Mouse (Mus musculus) Patski (cell line): Measurements from ENCODE around the gene Gm20721. TPM values are rescaled to one million over a fixed set of nuclear protein-coding genes. Genes with fewer than 3 reads are reported as not detected.
A peak's percentile ranks its signal among the peaks of the same experiment; 100 is the strongest.

Experiments
- ATAC-seq: fragments of 100-300 bp; one replicate; pipeline ENCODE4 v1.8.0; 2021
- CTCF ChIA-PET: fragments of 350-600 bp; sonication (Branson Sonifier 250); formaldehyde crosslinking; loops from one replicate; lab custom pipeline; 2022; ENCODE audit warnings: inconsistent platforms; lab: Charles Lee
- POLR2A ChIA-PET: fragments of 350-600 bp; sonication (Branson Sonifier 250); formaldehyde crosslinking; loops from one replicate; lab custom pipeline; 2022; ENCODE audit warnings: antibody characterized with exemption, inconsistent platforms; lab: Charles Lee
- DNase-seq: peaks from one replicate; pipeline ENCODE4 v3.0.0-alpha.2; 2011; ENCODE audit warnings: low read depth, low spot score
- H3K27me3 ChIP-seq: fragments of 371-371 bp; one replicate; pipeline ENCODE4 v1.5.1; 2021
- CTCF ChIP-seq: fragments of 100-300 bp; IDR thresholded peaks from one replicate; pipeline ENCODE4 v1.5.1; 2021
- in situ Hi-C: fragments of 300-500 bp; cut with MboI; formaldehyde crosslinking; loops from 3 replicates; pipeline ENCODE4 v1.11.1; 2018; ENCODE audit warnings: low pct_unique_long_range_greater_than_20kb, mixed read lengths
- polyA plus RNA-seq: library from polyadenylated mRNA; unstranded; gene quantifications from one replicate; pipeline ENCODE4 v1.2.3, GENCODE M21; 2021

Gene Gm20721
- polyA plus RNA-seq, 1 experiment from 2014 or later, result 152 TPM

GRCm38 (mm10) chr2:174343566-174343965, 2.9 kb downstream of the Gm20721 start:
- in situ Hi-C loops, result loop anchor here (5.0 kb wide), 1 partner anchor 129 kb away; the partner anchor contains the start of gene Prelid3b
- TF ChIP-seq CTCF, result no peak
- DNase-seq (no peak), ATAC-seq (peak; percentile 1)
- ChIA-PET POLR2A (no interaction called here), CTCF (interaction anchor here (0.9 to 2.6 kb wide), 3 partner anchors 9 to 12 kb away, joined by 3 to 7 read pairs (median 5); no protein-coding TSS in a partner anchor)
- no peaks in the 10 kb centered on the region for H3K27me3 ChIP-seq

- ChIA-PET POLR2A (no interaction called here), CTCF (interaction anchor here (1.8 to 2.6 kb wide), 2 partner anchors 8 to 12 kb away, joined by 5 to 7 read pairs; no protein-coding TSS in a partner anchor)
These were observed 3.6 kb downstream of the Gm20721 start for GRCm38 (mm10) chr2:174342793-174343400.

GRCm38 (mm10) chr2:174340893-174341580, 5.5 kb downstream of the Gm20721 start:
- CTCF ChIA-PET, result no interaction called here
- H3K27me3 ChIP-seq, result no peaks in the 10 kb centered on the region
- POLR2A ChIA-PET, result no interaction called here
- DNase-seq, result no peak
- in situ Hi-C loops, result loop anchor here (5.0 kb wide), 1 partner anchor 131 kb away; the partner anchor contains the start of gene Prelid3b
- TF ChIP-seq CTCF, result no peak
- no peak for ATAC-seq

More at GRCm38 (mm10) chr2:174342793-174343400, 3.6 kb downstream of the Gm20721 start:
- ATAC-seq (no peak), DNase-seq (no peak)
- H3K27me3 ChIP-seq, result no peaks in the 10 kb centered on the region
- no peak for TF ChIP-seq CTCF
- in situ Hi-C loops, result loop anchor here (5.0 kb wide), 1 partner anchor 129 kb away; the partner anchor contains the start of gene Prelid3b

GRCm38 (mm10) chr2:174340229-174340892, 6.2 kb downstream of the Gm20721 start:
- ChIA-PET POLR2A (no interaction called here), CTCF (no interaction called here)
- no peak for ATAC-seq
- TF ChIP-seq CTCF, result no peak
- DNase-seq, result no peak
- no peaks in the 10 kb centered on the region for H3K27me3 ChIP-seq
- in situ Hi-C loops, result loop anchor here (5.0 kb wide), 1 partner anchor 132 kb away; the partner anchor contains the start of gene Prelid3b

- in situ Hi-C loops, result loop anchor here (5.0 kb wide), 1 partner anchor 133 kb away; the partner anchor contains the start of gene Prelid3b
These were observed 6.8 kb downstream of the Gm20721 start for GRCm38 (mm10) chr2:174339701-174340100.

GRCm38 (mm10) chr2:174337275-174337674, 9.2 kb downstream of the Gm20721 start:
- H3K27me3 ChIP-seq, result no peaks in the 10 kb centered on the region
- in situ Hi-C loops, result no loop called here
- POLR2A ChIA-PET, result no interaction called here
- DNase-seq (no peak), ATAC-seq (no peak)
- CTCF ChIA-PET, result no interaction called here
- no peak for TF ChIP-seq CTCF

More at GRCm38 (mm10) chr2:174339701-174340100, 6.8 kb downstream of the Gm20721 start:
- DNase-seq, result no peak
- POLR2A ChIA-PET, result no interaction called here
- CTCF ChIA-PET, result no interaction called here
- ATAC-seq, result no peak
- no peak for TF ChIP-seq CTCF
- no peaks in the 10 kb centered on the region for H3K27me3 ChIP-seq

- no peak for ATAC-seq
- POLR2A ChIA-PET, result interaction anchor here (0.6 kb wide), 1 partner anchor 9 kb away, joined by 4 read pairs; no protein-coding TSS in a partner anchor
- DNase-seq, result no peak
- no peaks in the 10 kb centered on the region for H3K27me3 ChIP-seq
- TF ChIP-seq CTCF, result no peak
- CTCF ChIA-PET, result interaction anchor here (2.1 kb wide), 1 partner anchor 9 kb away, joined by 7 read pairs; no protein-coding TSS in a partner anchor
- in situ Hi-C loops, result no loop called here
These were observed 12.1 kb downstream of the Gm20721 start for GRCm38 (mm10) chr2:174334415-174334814.

GRCm38 (mm10) chr2:174333239-174333890, 13.1 kb downstream of the Gm20721 start:
- CTCF ChIA-PET, result interaction anchor here (2.1 kb wide), 1 partner anchor 10 kb away, joined by 7 read pairs; no protein-coding TSS in a partner anchor
- in situ Hi-C loops, result no loop called here
- no peak for DNase-seq
- TF ChIP-seq CTCF, result no peak
- no peaks in the 10 kb centered on the region for H3K27me3 ChIP-seq
- ATAC-seq, result no peak
- POLR2A ChIA-PET, result interaction anchor here (0.8 kb wide), 1 partner anchor 433 kb away, joined by 3 read pairs; no protein-coding TSS in a partner anchor

GRCm38 (mm10) chr2:174331282-174332030, 15.1 kb downstream of the Gm20721 start:
- DNase-seq (no peak), ATAC-seq (no peak)
- H3K27me3 ChIP-seq, result no peaks in the 10 kb centered on the region
- TF ChIP-seq CTCF, result no peak
- ChIA-PET POLR2A (interaction anchor here (0.6 kb wide), 1 partner anchor 10 kb away, joined by 7 read pairs; no protein-coding TSS in a partner anchor), CTCF (interaction anchor here (1.1 kb wide), 1 partner anchor 12 kb away, joined by 5 read pairs; no protein-coding TSS in a partner anchor)
- in situ Hi-C loops, result no loop called here
